Mouse (Mus musculus) bone marrow, adult 2 months (tissue): ENCODE data around the gene Ugt1a6a. TPM values are rescaled to one million over a fixed set of nuclear protein-coding genes. Genes with fewer than 3 reads are reported as not detected.
A peak's percentile ranks its signal among the peaks of the same experiment; 100 is the strongest.

Source experiments
- H3K27ac ChIP-seq: fragments of 200-500 bp; 2 replicates; pipeline ENCODE4 v1.5.1; 2012; ENCODE audit warnings: low read depth, mild to moderate bottlenecking, control low read depth, inconsistent platforms, low read length; ENCODE audit not compliant: control insufficient read depth, poor library complexity, insufficient read depth
- H3K4me1 ChIP-seq: fragments of 200-500 bp; 2 replicates; pipeline ENCODE4 v1.6.1; 2011; ENCODE audit warnings: low read length; ENCODE audit not compliant: control insufficient read depth, insufficient read depth
- H3K4me3 ChIP-seq: fragments of 200-500 bp; replicated peaks from 2 replicates; pipeline ENCODE3; 2011; ENCODE audit warnings: mild to moderate bottlenecking, low read depth, low read length, control low read depth; ENCODE audit not compliant: control insufficient read depth
- CTCF ChIP-seq: fragments of 200-500 bp; IDR thresholded peaks from 2 replicates; pipeline ENCODE4 v1.5.1; 2011; ENCODE audit warnings: low read length, control low read depth; ENCODE audit not compliant: control insufficient read depth, insufficient read depth
- POLR2A ChIP-seq: fragments of 200-500 bp; IDR thresholded peaks from 2 replicates; pipeline ENCODE4 v1.6.1; 2011; ENCODE audit warnings: low read depth, mild to moderate bottlenecking, control low read depth, low read length, borderline replicate concordance; ENCODE audit not compliant: control insufficient read depth
- WGBS: fragments of 180-500 bp; shearing (Covaris S2); methylation state at CpG from one replicate; pipeline ENCODE4 v1.1.7; 2018; 5-methylcytosine and 5-hydroxymethylcytosine counted together
- polyA plus RNA-seq: library from polyadenylated mRNA; stranded (reverse); fragments of >200 nt; gene quantifications from 2 replicates; pipeline ENCODE4 v1.2.4, GENCODE M21; 2011; ENCODE audit warnings: low replicate concordance; ENCODE audit not compliant: missing spikeins, insufficient read depth, insufficient read length

The Ugt1a6a gene
- polyA plus RNA-seq, 1 experiment = not detected

- H3K4me3 ChIP-seq = no peak overlapping the region
- H3K27ac ChIP-seq = no peak overlapping the region
- TF ChIP-seq CTCF (no peak), POLR2A (no peak)
- WGBS = 76% methylated on average over 13 of the region's 13 CpGs
- H3K4me1 ChIP-seq = peaks cover 16% of the 10 kb centered on the region
Measured at GRCm38 (mm10) chr1:88255989-88256754, 121.6 kb downstream of the Ugt1a6a start.

DNA sequence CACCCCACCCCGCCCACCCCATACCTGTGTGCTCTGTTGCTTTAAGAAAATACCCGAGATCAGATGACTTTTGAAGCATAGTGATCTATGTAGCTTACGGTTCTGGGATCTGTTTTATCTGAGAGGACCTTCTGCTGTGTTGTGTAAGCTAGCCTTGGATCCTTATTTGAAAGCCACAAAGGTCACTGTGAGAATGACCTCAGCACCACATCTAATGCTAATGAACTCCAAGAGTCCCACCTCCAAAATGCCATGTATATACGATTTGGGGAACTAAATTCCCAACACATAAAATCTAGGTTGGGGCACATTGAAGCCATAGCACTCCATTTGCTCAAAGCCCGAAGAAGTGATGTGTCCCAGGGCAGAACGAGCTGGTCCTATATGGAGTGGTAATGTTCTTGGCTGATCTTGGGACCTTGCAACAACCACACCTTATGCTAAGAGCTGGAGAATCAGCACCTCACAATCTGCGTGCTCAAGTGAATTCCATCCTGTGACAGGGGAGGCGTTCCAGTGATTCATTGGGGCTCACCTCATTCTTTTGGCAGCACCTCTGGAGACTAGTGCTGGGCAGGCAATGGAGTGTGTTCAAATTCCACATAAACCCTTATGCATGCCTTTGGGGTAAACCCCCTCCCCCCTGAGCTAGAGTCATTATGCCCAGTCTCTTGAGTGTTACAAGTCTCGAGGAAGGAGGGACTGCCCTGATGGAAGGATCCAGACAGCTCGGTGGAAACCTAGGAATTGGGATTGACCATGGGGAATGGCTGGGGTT lies 122.5 kb downstream of the Ugt1a6a start:
- no peak overlapping the region for H3K4me3 ChIP-seq
- H3K27ac ChIP-seq = no peak overlapping the region
- TF ChIP-seq POLR2A (no peak), CTCF (no peak)
- H3K4me1 ChIP-seq = peaks cover 19% of the 10 kb centered on the region
- 71% methylated on average over 10 of the region's 10 CpGs for WGBS

DNA sequence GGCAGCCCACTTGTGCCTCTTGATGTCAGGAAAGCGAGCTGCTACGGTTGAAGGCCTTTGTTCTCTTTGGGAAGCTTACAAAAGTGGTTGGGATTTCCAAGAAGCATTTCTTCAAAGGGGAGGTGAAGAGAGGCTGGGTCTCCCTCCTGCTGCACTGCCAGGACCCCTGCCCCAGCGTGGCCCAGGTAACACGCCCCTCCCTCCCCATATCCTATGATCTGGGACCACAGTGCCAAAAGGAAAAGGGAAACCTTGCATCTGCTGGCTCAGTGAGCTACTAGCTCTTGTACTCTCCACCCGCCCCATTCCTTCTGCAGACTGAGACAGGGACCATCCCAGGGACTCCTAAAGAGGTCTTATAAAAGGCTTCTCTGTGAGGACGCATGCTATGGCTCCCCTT lies 123.1 kb downstream of the Ugt1a6a start:
- Histone ChIP-seq H3K27ac (no peak overlapping the region), H3K4me1 (peaks cover 19% of the 10 kb centered on the region), H3K4me3 (no peak overlapping the region)
- 74% methylated on average over 6 of the region's 6 CpGs for WGBS
- TF ChIP-seq POLR2A (no peak), CTCF (no peak)

DNA sequence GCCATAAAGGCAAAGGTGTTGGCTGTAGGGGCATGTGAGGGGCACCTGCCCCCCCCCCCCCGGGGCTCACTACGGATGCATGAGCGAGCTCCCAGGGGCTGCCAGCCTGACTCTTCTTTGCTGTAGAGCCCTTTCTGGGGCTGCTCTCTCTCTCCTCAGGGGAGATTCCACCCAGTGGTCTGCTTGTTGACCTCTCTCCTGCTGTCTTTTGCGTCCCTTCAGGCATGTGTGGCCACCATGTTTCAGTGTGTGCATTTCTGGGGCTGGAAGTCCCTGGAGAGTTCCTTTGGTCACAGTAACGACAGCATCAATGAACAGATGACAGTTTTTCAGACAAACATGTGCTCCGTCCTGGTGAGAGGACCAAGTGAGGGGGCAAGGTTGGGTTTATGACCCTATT lies 123.8 kb downstream of the Ugt1a6a start:
- Histone ChIP-seq H3K4me3 (no peak overlapping the region), H3K4me1 (peaks cover 19% of the 10 kb centered on the region), H3K27ac (no peak overlapping the region)
- TF ChIP-seq CTCF (no peak), POLR2A (no peak)
- whole genome bisulfite sequencing = 63% methylated on average over 6 of the region's 6 CpGs

DNA sequence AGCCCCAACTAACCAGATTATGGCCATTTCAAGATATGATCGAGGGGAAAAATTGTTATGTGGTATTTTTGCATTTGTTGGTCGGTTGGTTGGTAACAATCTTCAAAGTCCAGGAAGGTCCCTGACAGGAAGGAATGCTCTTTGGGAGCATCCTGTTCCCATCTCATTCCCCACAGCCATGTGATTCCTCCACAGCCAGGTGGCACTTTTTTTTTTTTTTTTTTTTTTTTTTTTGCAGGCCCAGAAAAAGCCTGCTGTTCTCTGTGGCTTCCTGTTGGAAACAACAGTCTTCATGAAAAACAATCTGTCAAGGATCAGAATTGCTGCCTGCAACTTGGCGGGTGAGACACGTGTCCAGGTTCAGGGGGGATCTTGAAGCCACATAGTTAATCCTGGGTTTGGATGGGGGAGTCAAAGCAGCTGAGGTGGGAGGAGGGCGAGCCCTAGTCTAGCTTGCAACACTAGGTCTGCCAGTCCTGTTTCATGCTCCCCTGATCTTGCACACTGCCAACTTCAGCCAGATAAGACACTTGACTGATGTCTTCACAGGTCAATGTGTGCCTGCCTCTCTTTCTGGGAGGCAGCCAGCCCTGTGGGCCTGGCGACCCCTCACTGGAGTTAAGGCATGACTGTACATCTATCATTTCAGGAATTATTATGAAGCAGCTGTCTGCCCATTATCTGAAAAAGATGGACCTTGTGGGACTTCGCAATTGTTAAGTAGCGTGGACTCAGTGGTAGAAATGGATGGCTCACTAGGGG lies 124.5 kb downstream of the Ugt1a6a start:
- 40% methylated on average over 8 of the region's 8 CpGs for WGBS
- Histone ChIP-seq H3K27ac (peak overlapping the region; percentile 64), H3K4me1 (peaks cover 21% of the 10 kb centered on the region), H3K4me3 (no peak overlapping the region)
- TF ChIP-seq CTCF (no peak), POLR2A (no peak)

DNA sequence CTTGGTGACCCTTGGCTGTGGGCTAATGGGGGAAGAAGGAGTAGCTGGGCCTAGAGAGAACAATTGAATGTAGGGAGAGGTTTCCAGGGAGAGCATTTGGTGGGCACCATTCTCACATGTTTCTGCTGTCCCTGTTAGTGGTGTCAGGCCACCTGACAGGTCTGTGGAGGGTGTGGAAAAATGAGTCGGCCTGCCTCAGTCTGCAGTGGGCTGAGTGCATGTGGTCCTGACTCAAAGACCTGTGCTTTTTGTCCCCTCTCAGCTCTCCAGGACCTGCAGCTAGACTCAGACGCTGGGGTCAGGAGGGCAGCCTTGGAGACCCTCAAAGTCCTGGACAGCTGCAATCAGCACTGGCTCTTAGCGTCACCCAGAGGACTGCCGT lies 125.0 kb downstream of the Ugt1a6a start:
- Histone ChIP-seq H3K27ac (peak overlapping the region; percentile 64), H3K4me1 (peaks cover 21% of the 10 kb centered on the region), H3K4me3 (no peak overlapping the region)
- 76% methylated on average over 4 of the region's 4 CpGs for WGBS
- TF ChIP-seq CTCF = no peak

- 53% methylated on average over 6 of the region's 6 CpGs for WGBS
- no peak for TF ChIP-seq POLR2A
- Histone ChIP-seq H3K4me3 (no peak overlapping the region), H3K27ac (peak overlapping the region; percentile 64), H3K4me1 (peaks cover 21% of the 10 kb centered on the region)
Measured at GRCm38 (mm10) chr1:88260114-88260513, 125.5 kb downstream of the Ugt1a6a start.

DNA sequence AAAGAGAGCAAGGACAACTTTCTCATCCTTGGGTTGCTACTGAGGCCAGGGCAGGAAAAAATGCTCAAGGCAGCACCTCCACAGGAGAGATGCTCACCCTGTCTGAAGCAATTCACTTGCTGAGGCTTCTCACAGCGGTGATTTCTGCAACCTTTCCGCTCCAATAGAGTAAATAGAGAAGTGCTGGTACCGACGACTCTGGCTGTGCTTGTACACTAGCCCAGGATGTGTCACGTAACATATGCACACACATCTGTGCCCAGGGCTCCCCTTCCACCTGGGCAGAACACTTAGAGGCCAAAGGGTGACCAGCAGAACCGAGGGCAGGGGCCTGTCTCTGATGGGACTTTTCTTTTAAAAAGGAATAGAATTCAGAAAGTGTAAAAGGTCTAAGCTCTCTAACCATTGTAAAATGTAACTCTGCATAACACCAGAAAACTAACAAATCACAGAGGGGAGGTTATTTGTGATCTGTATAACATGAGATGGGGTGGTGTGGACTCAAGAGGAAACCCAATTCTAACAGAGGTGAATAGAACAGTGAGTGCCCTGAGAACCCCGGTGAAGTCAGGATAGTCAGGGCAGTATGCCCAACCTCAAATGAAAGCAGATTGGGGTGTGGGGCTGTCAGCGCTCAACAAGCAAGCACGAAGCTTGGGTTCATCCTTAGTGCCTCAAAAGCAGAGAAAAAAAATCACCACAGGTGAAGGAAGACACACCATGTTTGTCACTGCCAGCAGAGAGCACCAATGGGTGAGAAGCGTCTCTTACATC lies 126.2 kb downstream of the Ugt1a6a start:
- Histone ChIP-seq H3K4me1 (peaks cover 21% of the 10 kb centered on the region), H3K4me3 (no peak overlapping the region), H3K27ac (peak overlapping the region; percentile 64)
- WGBS = 55% methylated on average over 10 of the region's 10 CpGs
- TF ChIP-seq CTCF (no peak), POLR2A (no peak)
